Mouse (Mus musculus) stomach, postnatal 0 days (tissue): Measurements from ENCODE around the gene Ptprcap.

ENCODE experiments used
- CTCF ChIP-seq: IDR thresholded peaks from 2 replicates; pipeline ENCODE4 v1.5.1; 2016; ENCODE audit warnings: antibody characterized with exemption, low read depth, mild to moderate bottlenecking, moderate library complexity
- EP300 ChIP-seq: optimal IDR thresholded peaks from 2 replicates; pipeline ENCODE3; 2016; ENCODE audit warnings: antibody characterized with exemption

DNA sequence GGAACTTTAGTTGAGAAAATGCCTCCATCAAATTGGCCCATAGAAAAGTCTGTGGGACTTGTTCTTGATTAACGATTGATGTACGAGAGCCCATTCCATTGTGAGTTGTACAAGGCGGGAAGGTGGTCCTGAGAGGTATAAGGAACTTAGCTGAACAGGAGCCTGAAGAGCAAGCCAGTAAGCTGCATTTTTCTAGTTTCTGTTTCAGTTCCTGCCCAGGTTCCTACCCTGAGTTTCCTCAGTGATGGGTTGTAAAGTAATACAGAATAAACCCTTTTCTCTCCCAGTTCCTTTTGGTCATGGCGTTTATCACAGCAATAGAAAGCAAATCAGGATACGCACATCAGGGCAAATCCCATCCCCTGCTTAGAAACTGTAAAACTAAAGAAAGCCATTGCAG, 15.5 kb upstream of the Ptprcap start:
- TF ChIP-seq CTCF = no peak
- TF ChIP-seq EP300 = no peak
